Mouse (Mus musculus) erythroblast, embryonic 14.5 days (primary cell): Measurements from ENCODE around the gene Pacrg. TPM values are rescaled to one million over a fixed set of nuclear protein-coding genes. Genes with fewer than 3 reads are reported as not detected.

Experiments used
- H3K27me3 ChIP-seq: 2 replicates; pipeline ENCODE4 v1.6.1; 2012; ENCODE audit warnings: inconsistent platforms; ENCODE audit not compliant: control insufficient read depth
- H3K36me3 ChIP-seq: 2 replicates; pipeline ENCODE4 v1.6.1; 2012; ENCODE audit warnings: mild to moderate bottlenecking, inconsistent platforms; ENCODE audit not compliant: control insufficient read depth
- H3K4me1 ChIP-seq: 2 replicates; pipeline ENCODE4 v1.6.1; 2012; ENCODE audit warnings: inconsistent platforms; ENCODE audit not compliant: control insufficient read depth
- H3K4me3 ChIP-seq: replicated peaks from 2 replicates; pipeline ENCODE3; 2012; ENCODE audit warnings: moderate library complexity, mild to moderate bottlenecking, inconsistent platforms
- H3K9me3 ChIP-seq: 2 replicates; pipeline ENCODE4 v1.6.1; 2012; ENCODE audit warnings: low read length, inconsistent platforms, mixed read lengths; ENCODE audit not compliant: control insufficient read depth
- GATA1 ChIP-seq: IDR thresholded peaks from 2 replicates; pipeline ENCODE4 v1.6.1; 2012; ENCODE audit warnings: low read length, inconsistent platforms, mixed read lengths
- TAL1 ChIP-seq: IDR thresholded peaks from 3 replicates; pipeline ENCODE4 v1.6.1; 2012; ENCODE audit warnings: low read length, inconsistent platforms, mixed read lengths
- polyA plus RNA-seq: library from polyadenylated mRNA; stranded (reverse); fragments of >175 nt; gene quantifications from 2 replicates; pipeline ENCODE4 v1.2.3, GENCODE M21; 2012

Gene Pacrg
- polyA plus RNA-seq, 1 experiment: not detected

DNA sequence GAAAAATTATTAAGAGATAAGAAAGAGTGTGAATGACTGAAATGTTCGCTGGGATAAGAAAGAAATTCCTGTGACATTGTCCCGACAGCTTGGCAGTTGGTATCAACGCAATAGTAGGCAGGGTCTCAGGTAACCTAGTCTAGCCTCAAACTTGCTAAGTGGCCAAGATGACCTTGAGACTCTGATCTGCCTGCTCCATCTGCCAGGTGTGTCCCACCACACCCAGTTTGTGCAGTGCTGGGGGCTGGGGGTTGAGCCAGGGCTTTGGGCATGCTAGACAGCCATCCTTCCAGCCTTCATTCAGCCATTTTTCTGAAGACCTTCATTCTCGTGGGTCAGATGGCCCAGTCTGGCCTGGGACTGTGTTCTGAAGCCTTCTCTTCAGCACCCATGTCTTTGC, 473.5 kb downstream of the Pacrg start:
- no peak overlapping the region for H3K4me3 ChIP-seq
- no peaks in the 10 kb centered on the region for H3K9me3 ChIP-seq
- no peak for TF ChIP-seq TAL1
- TF ChIP-seq GATA1: no peak
- H3K4me1 ChIP-seq: peaks cover 2% of the 10 kb centered on the region; the same call in 1 of the 2 replicates
- H3K27me3 ChIP-seq: no peaks in the 10 kb centered on the region
- no peaks in the 10 kb centered on the region for H3K36me3 ChIP-seq

DNA sequence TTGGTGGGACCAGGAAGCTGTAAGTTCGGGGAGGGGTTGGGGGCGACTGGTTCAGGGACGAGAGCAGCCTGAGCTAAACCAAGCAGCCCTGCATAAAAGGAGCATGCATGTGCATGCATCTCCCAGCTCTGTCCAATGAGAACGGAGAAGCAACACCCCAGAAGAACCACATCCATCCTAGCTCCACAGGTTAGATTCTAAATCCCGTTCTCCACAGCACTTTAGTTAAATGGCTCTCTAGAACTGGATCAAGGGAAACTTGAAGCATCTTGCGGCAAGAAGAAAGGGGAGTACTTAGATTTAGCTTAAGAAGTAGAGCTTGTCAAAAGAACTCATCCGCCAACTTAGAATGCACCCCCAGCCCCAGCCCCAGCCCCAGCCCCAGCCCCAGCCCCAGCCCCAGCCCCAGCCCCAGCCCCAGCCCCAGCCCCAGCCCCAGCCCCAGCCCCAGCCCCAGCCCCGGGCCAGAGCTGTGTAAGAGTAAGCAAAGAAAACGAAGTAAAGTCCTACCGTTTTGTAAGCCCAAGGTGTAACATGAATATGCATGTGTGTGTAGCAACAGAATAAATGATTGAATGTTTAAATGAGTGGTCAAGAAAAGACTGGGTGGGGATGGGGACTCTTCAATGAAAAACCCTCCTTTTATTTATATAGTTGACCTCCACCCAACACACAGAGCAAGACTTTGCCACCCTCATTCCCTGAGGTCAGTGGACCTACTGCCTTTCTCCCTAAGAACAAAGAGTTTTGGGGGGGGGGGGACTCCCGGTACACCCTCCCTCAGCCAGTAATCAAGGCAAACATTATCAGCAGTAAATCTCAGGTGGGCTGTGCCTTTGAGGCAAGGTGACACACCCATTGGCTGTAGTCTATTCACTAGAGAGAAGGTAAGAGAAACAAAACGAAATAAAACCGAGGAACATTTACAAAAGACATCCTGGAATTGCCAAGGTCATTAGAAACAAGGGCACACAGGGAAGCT, 474.3 kb downstream of the Pacrg start:
- TF ChIP-seq GATA1 (no peak), TAL1 (no peak)
- no peaks in the 10 kb centered on the region for H3K27me3 ChIP-seq
- H3K9me3 ChIP-seq: no peaks in the 10 kb centered on the region
- no peak overlapping the region for H3K4me3 ChIP-seq
- peaks cover 2% of the 10 kb centered on the region; the same call in 1 of the 2 replicates for H3K4me1 ChIP-seq
- no peaks in the 10 kb centered on the region for H3K36me3 ChIP-seq

DNA sequence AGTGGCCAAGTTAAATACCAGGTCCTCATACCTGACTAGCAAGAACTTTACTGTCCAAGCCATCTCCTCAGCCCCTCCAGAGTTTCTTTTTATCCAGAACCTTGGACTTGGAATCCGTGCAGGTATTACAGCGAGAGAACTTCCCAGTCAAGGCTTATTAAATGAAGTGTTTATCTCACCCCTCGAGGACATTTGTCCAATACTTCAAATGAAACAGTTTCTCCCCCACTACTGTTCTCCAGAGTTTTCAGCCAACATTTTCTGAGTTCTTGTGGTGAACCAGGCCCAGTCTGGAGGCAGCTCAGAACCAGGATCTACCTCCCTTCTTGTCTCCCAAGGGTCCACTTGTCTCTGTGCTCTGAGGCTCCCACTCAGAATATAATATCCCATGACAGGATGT, 477.0 kb downstream of the Pacrg start:
- Histone ChIP-seq H3K9me3 (no peaks in the 10 kb centered on the region), H3K4me1 (no peaks in the 10 kb centered on the region), H3K4me3 (no peak overlapping the region), H3K27me3 (no peaks in the 10 kb centered on the region), H3K36me3 (no peaks in the 10 kb centered on the region)
- TF ChIP-seq TAL1 (no peak), GATA1 (no peak)

DNA sequence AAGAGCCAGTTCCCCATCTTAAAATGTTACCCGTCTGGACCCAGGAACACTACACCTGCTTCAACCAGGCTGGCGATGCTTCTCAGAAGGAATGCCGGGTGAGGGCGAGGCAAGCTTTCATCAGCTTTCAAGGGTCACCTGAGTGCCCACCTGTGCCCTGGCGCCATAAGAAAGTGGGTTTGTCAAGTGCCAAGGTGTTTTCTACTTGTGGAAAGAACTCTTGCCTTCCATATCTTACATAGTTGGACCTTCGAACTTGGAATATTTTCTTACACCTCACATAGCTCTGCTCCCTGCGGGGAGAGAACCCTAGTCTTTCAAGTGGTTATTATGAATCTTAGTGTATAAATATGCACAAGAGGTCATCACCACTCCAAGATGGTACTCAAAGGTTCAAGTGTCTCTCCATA, 478.2 kb downstream of the Pacrg start:
- no peak for TF ChIP-seq GATA1
- no peak for TF ChIP-seq TAL1
- Histone ChIP-seq H3K36me3 (no peaks in the 10 kb centered on the region), H3K9me3 (no peaks in the 10 kb centered on the region), H3K27me3 (no peaks in the 10 kb centered on the region), H3K4me1 (no peaks in the 10 kb centered on the region), H3K4me3 (no peak overlapping the region)

DNA sequence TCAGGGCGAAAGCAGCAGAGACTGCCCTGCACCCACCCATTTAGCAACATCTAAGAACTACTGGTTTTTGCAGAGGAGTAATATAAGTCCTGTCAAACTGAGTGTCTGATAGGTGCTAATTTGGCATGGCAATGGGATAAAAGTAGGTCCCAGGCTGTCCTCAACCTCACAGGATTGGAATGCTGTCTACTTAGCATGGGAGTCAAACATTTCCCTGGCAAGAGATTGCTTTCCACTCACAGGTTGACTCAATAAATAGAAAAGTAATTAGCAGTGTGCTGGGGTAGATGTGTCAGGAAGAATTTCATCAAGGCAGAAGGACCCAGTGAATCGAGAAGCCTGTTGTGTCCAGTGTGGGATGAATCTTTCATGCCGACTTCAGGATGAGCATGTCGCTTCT, 479.4 kb downstream of the Pacrg start:
- no peak overlapping the region for H3K4me3 ChIP-seq
- no peaks in the 10 kb centered on the region for H3K9me3 ChIP-seq
- H3K36me3 ChIP-seq: no peaks in the 10 kb centered on the region
- TF ChIP-seq GATA1 (no peak), TAL1 (no peak)
- no peaks in the 10 kb centered on the region for H3K27me3 ChIP-seq
- H3K4me1 ChIP-seq: no peaks in the 10 kb centered on the region

DNA sequence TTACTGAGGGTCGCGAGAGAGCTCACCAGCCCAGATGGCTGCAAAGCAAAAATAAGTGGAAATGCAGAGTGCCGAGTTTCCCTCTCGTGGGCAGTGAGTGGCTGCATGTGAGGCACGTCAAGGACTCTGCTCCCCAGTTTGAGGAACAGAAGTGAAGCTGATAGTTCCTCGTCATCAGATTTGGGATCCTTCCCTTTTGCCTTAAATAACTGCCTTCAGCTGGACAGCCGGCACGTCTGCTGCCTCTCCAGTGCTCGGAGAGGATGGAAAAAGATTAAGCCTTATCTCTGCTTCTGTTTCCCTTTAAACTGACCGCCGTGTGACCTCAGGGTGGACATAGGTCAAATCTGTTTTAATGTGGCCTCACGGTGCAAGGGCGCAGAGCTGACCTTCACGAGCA, 480.6 kb downstream of the Pacrg start:
- Histone ChIP-seq H3K4me1 (no peaks in the 10 kb centered on the region), H3K27me3 (no peaks in the 10 kb centered on the region), H3K36me3 (no peaks in the 10 kb centered on the region), H3K4me3 (no peak overlapping the region), H3K9me3 (no peaks in the 10 kb centered on the region)
- no peak for TF ChIP-seq TAL1

DNA sequence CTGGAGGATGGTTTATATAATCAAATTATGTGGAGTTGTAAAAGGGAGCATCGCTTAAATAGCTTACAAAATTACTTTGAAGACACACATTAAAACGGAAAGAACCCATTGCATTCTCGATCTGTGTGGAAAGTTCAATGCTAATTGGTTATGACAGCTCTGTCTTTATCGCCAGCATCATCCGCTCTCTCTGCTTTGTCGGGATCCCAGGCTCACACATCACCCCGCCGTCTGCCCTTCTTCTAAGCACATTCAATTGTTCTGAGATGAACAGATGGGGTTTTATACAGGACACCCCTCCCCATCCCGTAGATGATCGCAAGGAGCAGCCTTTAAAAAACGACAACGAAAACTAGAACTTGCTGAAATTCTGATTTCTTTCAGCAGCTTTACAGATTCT, 482.8 kb downstream of the Pacrg start:
- H3K9me3 ChIP-seq: no peaks in the 10 kb centered on the region
- H3K36me3 ChIP-seq: no peaks in the 10 kb centered on the region
- TF ChIP-seq GATA1: no peak
- no peak for TF ChIP-seq TAL1
- H3K4me1 ChIP-seq: no peaks in the 10 kb centered on the region
- no peak overlapping the region for H3K4me3 ChIP-seq
- no peaks in the 10 kb centered on the region for H3K27me3 ChIP-seq

DNA sequence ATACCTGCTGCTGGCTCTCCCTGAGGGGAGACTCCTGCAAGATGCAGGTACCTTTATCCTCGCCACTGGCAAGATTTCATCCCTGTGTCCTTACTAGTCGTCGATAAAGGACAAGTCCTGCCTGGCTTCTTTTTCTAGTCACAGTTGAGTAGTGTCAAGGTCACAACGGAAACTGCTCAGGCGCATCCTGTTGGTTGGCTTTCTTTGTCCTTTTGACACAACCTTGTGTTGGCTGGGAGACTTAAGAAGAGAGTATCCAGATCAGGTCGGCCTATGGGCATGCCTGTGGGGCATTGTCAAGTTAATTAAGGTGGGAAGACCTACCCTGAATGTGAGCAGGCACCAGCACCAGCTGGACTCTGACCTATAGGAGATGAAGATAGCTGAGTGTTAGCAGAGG, 483.8 kb downstream of the Pacrg start:
- no peak overlapping the region for H3K4me3 ChIP-seq
- no peaks in the 10 kb centered on the region for H3K9me3 ChIP-seq
- no peak for TF ChIP-seq GATA1
- TF ChIP-seq TAL1: no peak
- H3K36me3 ChIP-seq: no peaks in the 10 kb centered on the region
- H3K4me1 ChIP-seq: no peaks in the 10 kb centered on the region
- H3K27me3 ChIP-seq: no peaks in the 10 kb centered on the region

DNA sequence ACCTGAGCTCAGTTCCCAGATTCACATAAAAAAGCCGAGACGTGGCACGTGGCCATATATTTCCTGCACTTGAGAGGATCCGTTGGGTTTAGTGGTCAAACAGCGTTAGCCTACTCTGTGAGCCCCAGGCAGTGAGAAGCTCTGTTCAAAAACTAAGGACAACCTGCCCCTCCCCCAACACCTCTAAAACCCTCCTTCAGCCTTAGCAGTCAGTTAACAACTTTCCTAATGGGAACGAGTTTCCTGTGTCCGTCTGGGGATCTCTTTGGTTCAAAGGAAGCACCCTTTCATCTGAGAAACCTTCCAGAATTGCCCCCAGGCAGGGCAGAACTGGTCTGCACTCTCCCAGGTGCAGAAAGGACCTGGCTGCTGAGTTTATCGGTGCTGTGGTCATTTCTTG, 484.4 kb downstream of the Pacrg start:
- Histone ChIP-seq H3K27me3 (no peaks in the 10 kb centered on the region), H3K9me3 (no peaks in the 10 kb centered on the region), H3K36me3 (no peaks in the 10 kb centered on the region), H3K4me1 (no peaks in the 10 kb centered on the region), H3K4me3 (no peak overlapping the region)
- no peak for TF ChIP-seq GATA1
- no peak for TF ChIP-seq TAL1

Other genes starting within 250 kb of the Pacrg start
- not detected in 2 replicates for gene Prkn, start 73 bp upstream of the Pacrg start, polyA plus RNA-seq